Mouse (Mus musculus): Measurements from ENCODE around the gene Ubtd2.
"Not testable (repeated sequence)": the region's sequence is repeated elsewhere in the genome, so short reads cannot be mapped to it uniquely, and the experiment has no call there.

The Ubtd2 gene

DNA sequence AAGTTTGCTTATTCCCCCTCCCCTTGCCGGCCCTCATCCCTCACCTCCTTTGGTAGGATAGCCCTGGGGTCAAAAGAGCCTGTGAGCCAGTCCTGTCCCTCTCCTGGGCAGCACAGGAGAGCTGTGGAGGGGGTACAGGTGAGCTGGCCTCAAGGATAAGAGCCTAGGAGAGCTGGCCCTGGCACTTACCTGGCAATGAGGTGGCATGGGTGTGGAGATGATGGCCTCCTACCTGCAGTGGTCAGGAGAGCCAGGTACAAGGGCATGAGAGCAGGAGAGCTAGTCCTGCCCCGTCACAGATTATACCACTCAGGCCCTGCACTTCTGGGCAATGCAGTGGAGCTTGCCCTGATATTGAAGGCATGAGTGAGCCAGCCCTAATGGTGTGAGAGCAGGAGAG, 9.1 kb downstream of the Ubtd2 start:
- DNase-seq (ENCODE audit: low read depth), result no peak

DNA sequence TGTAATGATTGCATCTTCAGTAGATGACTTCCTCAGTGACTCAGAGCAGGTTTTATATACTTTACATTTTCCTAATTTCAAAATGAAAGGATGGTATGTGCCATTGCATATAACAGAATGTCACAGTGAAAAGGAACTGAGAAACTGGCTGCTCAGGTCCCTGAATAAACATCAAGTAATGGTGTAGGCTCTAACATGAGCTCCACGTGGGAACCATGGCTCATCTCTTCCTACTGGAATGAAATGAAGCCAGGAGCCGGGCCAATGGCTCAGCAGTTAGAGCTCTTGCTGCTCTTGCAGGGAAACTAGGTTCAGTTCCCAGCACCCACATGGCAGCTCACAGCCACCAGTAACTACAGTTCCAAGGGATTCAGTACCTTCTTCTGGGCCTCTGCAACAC, 16.8 kb downstream of the Ubtd2 start:
- no peak for DNase-seq (ENCODE audit: low read depth)

DNA sequence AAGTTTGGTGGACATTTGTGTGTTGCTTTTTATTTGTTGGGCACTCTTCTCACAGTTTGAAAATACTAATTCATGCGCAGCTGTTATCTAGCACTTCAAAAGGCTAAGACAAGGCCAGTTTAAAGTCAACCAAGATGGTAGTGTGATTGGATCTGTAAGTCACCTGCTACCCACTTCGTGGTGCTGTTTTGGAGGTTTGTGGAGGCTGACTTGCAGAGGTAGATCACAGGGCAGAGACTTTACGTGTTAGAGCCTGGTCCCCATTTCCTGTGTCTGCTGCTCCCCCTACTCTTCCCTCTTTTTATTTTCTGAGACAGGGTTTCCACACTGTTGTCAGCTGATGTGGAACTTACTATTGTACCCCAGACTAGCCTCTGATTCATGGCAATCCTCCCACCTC, 19.6 kb downstream of the Ubtd2 start:
- peak; percentile 42 for DNase-seq (ENCODE audit: low read depth)

- DNase-seq (ENCODE audit: low read depth), result peak; percentile 18
Observed at GRCm38 (mm10) chr11:32475487-32476236, 20.5 kb downstream of the Ubtd2 start.

DNA sequence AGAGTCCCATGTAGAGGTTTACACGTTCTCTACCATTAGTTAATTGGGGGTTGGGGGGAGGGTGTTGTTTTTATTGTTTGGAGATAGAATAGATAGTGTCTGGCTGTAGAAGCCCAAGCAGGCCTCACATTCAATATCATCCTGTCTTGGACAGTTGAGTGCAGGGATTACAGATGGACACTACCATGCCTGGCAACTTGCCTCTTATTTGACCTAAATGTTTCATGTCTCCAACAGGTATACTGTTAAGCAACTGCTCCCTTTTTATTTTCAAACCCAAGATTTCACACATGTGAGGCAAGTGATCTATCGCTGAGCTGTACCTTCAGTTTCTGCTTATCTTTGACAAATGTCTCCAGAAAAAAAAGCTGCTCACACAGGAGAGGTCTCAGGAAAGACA, 26.4 kb downstream of the Ubtd2 start:
- DNase-seq (ENCODE audit: low read depth), result no peak

- DNase-seq (ENCODE audit: low read depth), result peak; percentile 28
Observed at GRCm38 (mm10) chr11:32485290-32485689, 30.1 kb downstream of the Ubtd2 start.

DNA sequence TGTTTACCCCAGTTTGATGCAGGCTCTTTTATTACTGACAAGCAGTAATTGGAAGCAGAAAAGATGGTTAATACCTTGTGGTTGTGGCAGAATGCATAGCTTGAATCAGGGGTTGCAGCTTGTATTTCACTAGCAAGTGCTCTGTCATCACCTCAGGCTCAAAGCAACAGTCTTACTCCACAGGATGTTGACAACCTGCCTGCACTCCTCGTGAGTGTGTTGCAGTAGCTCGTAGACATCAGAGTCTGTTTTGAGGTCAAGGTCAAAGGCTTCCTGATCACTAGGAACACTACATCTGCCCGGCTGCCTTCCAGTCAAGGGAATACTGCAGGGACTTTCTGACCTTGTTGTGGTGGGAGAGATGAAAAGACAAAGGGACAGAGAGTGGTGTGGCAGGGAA, 31.5 kb downstream of the Ubtd2 start:
- DNase-seq (ENCODE audit: low read depth), result peak; percentile 65

GRCm38 (mm10) chr11:32487501-32487900, 32.3 kb downstream of the Ubtd2 start:
- DNase-seq (ENCODE audit: low read depth), result peak; percentile 38

- DNase-seq (ENCODE audit: low read depth), result no peak
Observed at GRCm38 (mm10) chr11:32488344-32488743, 33.2 kb downstream of the Ubtd2 start.

- peak; percentile 64 for DNase-seq (ENCODE audit: low read depth)
Observed at GRCm38 (mm10) chr11:32488808-32489670, 33.9 kb downstream of the Ubtd2 start.

GRCm38 (mm10) chr11:32491079-32491478, 35.9 kb downstream of the Ubtd2 start:
- no peak for DNase-seq (ENCODE audit: low read depth)

DNA sequence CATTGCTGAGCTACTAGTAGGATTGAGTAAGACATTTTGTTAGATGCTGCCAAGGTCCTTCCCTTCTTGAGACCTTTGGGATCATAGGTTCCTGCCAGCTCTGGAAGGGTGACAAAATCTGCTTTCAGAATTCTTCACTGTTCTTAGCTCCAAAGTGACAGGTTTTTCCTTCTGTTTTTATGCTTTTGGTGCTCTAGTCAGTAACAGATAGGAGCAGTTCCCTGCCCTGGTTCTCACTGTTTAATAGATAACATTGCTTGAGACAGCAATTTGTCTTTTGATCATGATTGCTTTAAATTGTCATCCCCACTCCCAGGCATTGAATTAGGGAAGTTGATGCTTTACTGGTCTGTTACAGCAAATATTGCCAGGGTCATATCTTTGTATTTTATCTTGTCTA, 38.1 kb downstream of the Ubtd2 start:
- no peak for DNase-seq (ENCODE audit: low read depth)

- DNase-seq (ENCODE audit: low read depth), result no peak
Observed at GRCm38 (mm10) chr11:32495283-32495682, 40.1 kb downstream of the Ubtd2 start.

GRCm38 (mm10) chr11:32498757-32499535, 43.8 kb downstream of the Ubtd2 start:
- no peak for DNase-seq (ENCODE audit: low read depth)

DNA sequence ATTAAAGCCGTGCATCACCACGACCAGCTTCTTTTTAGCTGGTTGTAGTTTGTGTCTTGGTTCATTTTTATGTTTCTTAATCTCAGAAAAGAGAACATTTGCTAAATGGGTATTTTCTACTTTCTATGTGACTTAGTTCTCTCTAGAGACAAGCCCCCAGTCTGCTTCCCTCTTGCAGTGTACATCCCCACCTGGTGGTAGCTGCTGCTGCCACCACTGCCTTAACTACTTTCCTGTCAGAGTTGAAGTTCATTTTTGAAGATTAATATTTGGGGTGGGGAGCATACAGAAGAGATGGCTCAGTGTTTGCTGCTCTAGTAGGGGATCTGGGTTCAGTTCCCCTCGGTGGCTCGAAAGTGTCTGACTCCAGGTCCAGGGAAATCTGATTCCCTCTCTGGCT, 44.8 kb downstream of the Ubtd2 start:
- no peak for DNase-seq (ENCODE audit: low read depth)

DNA sequence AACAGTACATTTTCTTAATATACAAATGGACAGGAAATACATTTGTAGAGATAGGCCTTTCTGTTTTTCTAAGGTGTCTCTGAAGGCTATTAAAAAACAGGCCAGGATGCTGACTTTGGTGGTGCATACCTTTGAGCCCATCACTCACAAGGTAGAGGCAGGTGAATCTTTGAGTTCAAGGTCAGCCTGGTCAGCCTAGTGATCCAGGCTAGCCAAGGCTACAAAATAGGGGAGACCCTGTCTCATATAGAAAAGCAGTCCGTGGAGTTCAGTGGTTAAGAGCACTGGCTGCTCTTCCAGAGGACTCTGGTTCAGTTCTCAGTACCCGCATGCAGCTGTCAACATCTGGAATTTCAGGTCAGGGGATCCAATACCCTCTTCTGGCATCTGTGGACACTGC, 48.5 kb downstream of the Ubtd2 start:
- no peak for DNase-seq (ENCODE audit: low read depth)

- DNase-seq (ENCODE audit: low read depth), result no peak
Observed at GRCm38 (mm10) chr11:32505091-32505739, 50.0 kb downstream of the Ubtd2 start.

GRCm38 (mm10) chr11:32510930-32511329, 55.8 kb downstream of the Ubtd2 start:
- peak; percentile 32 for DNase-seq (ENCODE audit: low read depth)

- DNase-seq (ENCODE audit: low read depth), result not testable (repeated sequence)
Observed at GRCm38 (mm10) chr11:32514853-32515252, 59.7 kb downstream of the Ubtd2 start.

GRCm38 (mm10) chr11:32516091-32516490, 60.9 kb downstream of the Ubtd2 start:
- no peak for DNase-seq (ENCODE audit: low read depth)

DNA sequence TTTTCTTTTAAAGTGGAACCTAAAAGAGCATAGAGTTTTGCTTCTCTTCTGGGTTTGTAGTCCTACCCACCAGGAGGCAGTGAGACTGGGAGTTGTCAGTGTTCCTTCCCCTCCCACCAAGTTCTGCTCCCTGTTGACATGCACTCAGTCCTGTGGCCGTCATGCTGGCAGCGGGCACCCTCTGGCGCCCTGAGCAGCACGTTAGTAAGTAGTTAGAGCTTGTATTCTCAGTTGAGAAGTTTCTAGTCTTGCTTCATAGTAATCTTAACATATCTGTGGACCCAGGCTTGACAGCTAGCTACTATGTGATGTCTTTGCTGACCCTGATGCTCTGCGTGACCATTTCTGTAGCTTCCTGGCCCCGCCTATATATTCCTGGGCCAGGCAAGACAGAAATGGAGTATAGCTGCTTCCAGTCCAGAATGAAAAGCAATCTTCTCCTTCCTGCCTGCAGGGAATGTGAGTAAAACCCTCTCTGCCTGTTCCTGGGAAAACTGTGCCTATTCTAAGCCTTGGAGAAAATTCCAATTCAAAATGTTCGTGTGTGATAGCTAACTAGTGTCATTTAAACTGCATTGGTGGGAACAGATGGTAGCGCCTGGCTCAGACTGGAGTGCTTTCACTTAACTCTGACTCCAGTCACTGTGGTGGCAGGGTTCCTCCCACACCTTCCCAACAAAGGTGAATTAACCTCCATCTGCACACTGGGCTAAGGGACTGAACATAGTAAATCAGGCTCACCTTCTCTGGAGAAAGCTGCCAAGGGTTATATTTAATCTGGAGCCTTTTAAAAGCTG, 61.9 kb downstream of the Ubtd2 start:
- no peak for DNase-seq (ENCODE audit: low read depth)

All from naive thymus-derived CD4-positive, alpha-beta T cell, adult 2 months (primary cell).